Mouse (Mus musculus) hindbrain, embryonic 15.5 days (tissue): Measurements from ENCODE around the gene Efna1. TPM values are rescaled to one million over a fixed set of nuclear protein-coding genes. Genes with fewer than 3 reads are reported as not detected.
A peak's percentile ranks its signal among the peaks of the same experiment; 100 is the strongest.

Experiments
- ATAC-seq: fragments of 200-750 bp; cut with Nextera tagmentation; 2 replicates; pipeline ENCODE4 v1.8.0; 2017; ENCODE audit warnings: low read depth, moderate number of reproducible peaks, moderate TSS enrichment; ENCODE audit not compliant: low FRiP score
- H3K27ac ChIP-seq: fragments of 300-500 bp; sonication (generic); replicated peaks from 2 replicates; pipeline ENCODE4 v1.5.1; 2015; ENCODE audit warnings: mild to moderate bottlenecking, inconsistent platforms
- H3K27me3 ChIP-seq: fragments of 300-500 bp; sonication (generic); 2 replicates; pipeline ENCODE4 v1.6.1; 2015; ENCODE audit warnings: control low read depth, inconsistent platforms
- H3K36me3 ChIP-seq: fragments of 300-500 bp; sonication (generic); 2 replicates; pipeline ENCODE4 v1.6.1; 2015; ENCODE audit warnings: control low read depth, inconsistent platforms
- H3K4me1 ChIP-seq: fragments of 300-500 bp; sonication (generic); replicated peaks from 2 replicates; pipeline ENCODE4 v1.6.1; 2015; ENCODE audit warnings: control low read depth, inconsistent platforms
- H3K4me2 ChIP-seq: fragments of 300-500 bp; sonication (generic); 2 replicates; pipeline ENCODE4 v1.6.1; 2015; ENCODE audit warnings: moderate library complexity, mild to moderate bottlenecking, inconsistent platforms
- H3K4me3 ChIP-seq: fragments of 300-500 bp; sonication (generic); 2 replicates; pipeline ENCODE4 v1.5.1; 2015; ENCODE audit warnings: mild to moderate bottlenecking, inconsistent platforms
- H3K9ac ChIP-seq: fragments of 300-500 bp; sonication (generic); 2 replicates; pipeline ENCODE4 v1.6.1; 2015; ENCODE audit warnings: inconsistent platforms
- H3K9me3 ChIP-seq: fragments of 300-500 bp; sonication (generic); 2 replicates; pipeline ENCODE4 v1.6.1; 2016; ENCODE audit warnings: control low read depth, inconsistent platforms
- WGBS: fragments of 180-500 bp; shearing (Covaris S2); methylation state at CpG from one replicate; pipeline ENCODE4 v1.1.7; 2015; 5-methylcytosine and 5-hydroxymethylcytosine counted together
- polyA plus RNA-seq: library from polyadenylated mRNA; unstranded; fragments of >200 nt; fragmentation: Nextera tagmentation; extraction: Ambion mirVana; gene quantifications from 2 replicates; pipeline ENCODE4 v1.2.1, GENCODE M21; 2015

Gene Efna1
- polyA plus RNA-seq, 1 experiment from 2014 or later: 8.9 TPM

- no peaks in the 10 kb centered on the region for H3K9me3 ChIP-seq
These were observed 23.5 kb upstream of the Efna1 start for GRCm38 (mm10) chr3:89304440-89304839.

GRCm38 (mm10) chr3:89300514-89300913 is 19.6 kb upstream of the Efna1 start:
- 71% methylated on average over 2 of the region's 2 CpGs for WGBS

More at GRCm38 (mm10) chr3:89304440-89304839, 23.5 kb upstream of the Efna1 start:
- no peak for ATAC-seq
- H3K27ac ChIP-seq: no peak overlapping the region
- H3K4me3 ChIP-seq: no peak overlapping the region
- no peak overlapping the region for H3K9ac ChIP-seq
- no peaks in the 10 kb centered on the region for H3K36me3 ChIP-seq
- no peak overlapping the region for H3K4me2 ChIP-seq
- H3K27me3 ChIP-seq: peaks cover 4% of the 10 kb centered on the region
- peaks cover 5% of the 10 kb centered on the region for H3K4me1 ChIP-seq
- 67% methylated on average over 6 of the region's 6 CpGs for WGBS

GRCm38 (mm10) chr3:89300071-89300470 is 19.1 kb upstream of the Efna1 start:
- no peak overlapping the region for H3K27ac ChIP-seq
- WGBS: 71% methylated on average over 1 of the region's 1 CpGs
- no peaks in the 10 kb centered on the region for H3K36me3 ChIP-seq
- peaks cover 4% of the 10 kb centered on the region for H3K27me3 ChIP-seq
- peaks cover 7% of the 10 kb centered on the region for H3K4me1 ChIP-seq
- no peaks in the 10 kb centered on the region for H3K9me3 ChIP-seq
- no peak overlapping the region for H3K4me3 ChIP-seq
- no peak overlapping the region for H3K9ac ChIP-seq
- ATAC-seq: no peak
- peak overlapping the region; percentile 47 for H3K4me2 ChIP-seq

More at GRCm38 (mm10) chr3:89300514-89300913, 19.6 kb upstream of the Efna1 start:
- Histone ChIP-seq H3K27me3 (peaks cover 4% of the 10 kb centered on the region), H3K27ac (no peak overlapping the region), H3K4me1 (peaks cover 7% of the 10 kb centered on the region), H3K9me3 (no peaks in the 10 kb centered on the region), H3K9ac (no peak overlapping the region), H3K36me3 (no peaks in the 10 kb centered on the region), H3K4me2 (no peak overlapping the region), H3K4me3 (no peak overlapping the region)
- no peak for ATAC-seq

- 4% methylated on average over 14 of the region's 14 CpGs for WGBS
- peaks cover 4% of the 10 kb centered on the region for H3K27me3 ChIP-seq
- no peak overlapping the region for H3K27ac ChIP-seq
- peak overlapping the region; percentile 47 for H3K4me2 ChIP-seq
- H3K9me3 ChIP-seq: no peaks in the 10 kb centered on the region
- H3K4me3 ChIP-seq: peak overlapping the region; percentile 16; the same call in 1 of the 2 replicates
- peaks cover 7% of the 10 kb centered on the region for H3K4me1 ChIP-seq
- 0 out of 2 replicates have a peak, but pooled peaks have one; percentile 30 for ATAC-seq
- H3K9ac ChIP-seq: no peak overlapping the region
- no peaks in the 10 kb centered on the region for H3K36me3 ChIP-seq
These were observed 18.6 kb upstream of the Efna1 start for GRCm38 (mm10) chr3:89299499-89299898.

GRCm38 (mm10) chr3:89298908-89299307 is 18.0 kb upstream of the Efna1 start:
- Histone ChIP-seq H3K9me3 (no peaks in the 10 kb centered on the region), H3K4me2 (no peak overlapping the region), H3K9ac (no peak overlapping the region), H3K27me3 (peaks cover 4% of the 10 kb centered on the region), H3K27ac (no peak overlapping the region), H3K4me3 (no peak overlapping the region), H3K4me1 (peaks cover 7% of the 10 kb centered on the region), H3K36me3 (no peaks in the 10 kb centered on the region)
- no peak for ATAC-seq
- WGBS: 82% methylated on average over 6 of the region's 6 CpGs

GRCm38 (mm10) chr3:89296761-89297396 is 15.9 kb upstream of the Efna1 start:
- WGBS: 81% methylated on average over 11 of the region's 11 CpGs
- H3K9ac ChIP-seq: no peak overlapping the region
- H3K36me3 ChIP-seq: no peaks in the 10 kb centered on the region
- H3K27me3 ChIP-seq: peaks cover 4% of the 10 kb centered on the region
- no peak overlapping the region for H3K4me3 ChIP-seq
- no peak overlapping the region for H3K4me2 ChIP-seq
- no peak overlapping the region for H3K27ac ChIP-seq
- H3K4me1 ChIP-seq: peaks cover 7% of the 10 kb centered on the region
- H3K9me3 ChIP-seq: no peaks in the 10 kb centered on the region
- no peak for ATAC-seq

GRCm38 (mm10) chr3:89295685-89296230 is 14.8 kb upstream of the Efna1 start:
- Histone ChIP-seq H3K27me3 (peaks cover 4% of the 10 kb centered on the region), H3K4me2 (no peak overlapping the region), H3K36me3 (no peaks in the 10 kb centered on the region), H3K4me1 (peaks cover 7% of the 10 kb centered on the region), H3K4me3 (no peak overlapping the region), H3K9ac (no peak overlapping the region), H3K27ac (no peak overlapping the region), H3K9me3 (no peaks in the 10 kb centered on the region)
- WGBS: 89% methylated on average over 8 of the region's 8 CpGs
- ATAC-seq: no peak

GRCm38 (mm10) chr3:89294195-89294594 is 13.3 kb upstream of the Efna1 start:
- no peaks in the 10 kb centered on the region for H3K27me3 ChIP-seq
- ATAC-seq: no peak
- WGBS: 80% methylated on average over 5 of the region's 5 CpGs
- no peaks in the 10 kb centered on the region for H3K4me1 ChIP-seq
- no peaks in the 10 kb centered on the region for H3K9me3 ChIP-seq
- no peak overlapping the region for H3K4me2 ChIP-seq
- H3K4me3 ChIP-seq: no peak overlapping the region
- no peaks in the 10 kb centered on the region for H3K36me3 ChIP-seq
- no peak overlapping the region for H3K27ac ChIP-seq
- no peak overlapping the region for H3K9ac ChIP-seq

- Histone ChIP-seq H3K9ac (no peak overlapping the region), H3K4me1 (no peaks in the 10 kb centered on the region), H3K36me3 (no peaks in the 10 kb centered on the region), H3K4me2 (no peak overlapping the region), H3K27me3 (no peaks in the 10 kb centered on the region), H3K4me3 (no peak overlapping the region), H3K9me3 (no peaks in the 10 kb centered on the region), H3K27ac (no peak overlapping the region)
- no peak for ATAC-seq
- 90% methylated on average over 11 of the region's 11 CpGs for WGBS
These were observed 12.4 kb upstream of the Efna1 start for GRCm38 (mm10) chr3:89293247-89293918.

- H3K36me3 ChIP-seq: no peaks in the 10 kb centered on the region
- no peak overlapping the region for H3K9ac ChIP-seq
- no peak overlapping the region for H3K27ac ChIP-seq
- H3K9me3 ChIP-seq: no peaks in the 10 kb centered on the region
- H3K27me3 ChIP-seq: no peaks in the 10 kb centered on the region
- H3K4me3 ChIP-seq: no peak overlapping the region
- 75% methylated on average over 5 of the region's 5 CpGs for WGBS
- no peak for ATAC-seq
- no peak overlapping the region for H3K4me2 ChIP-seq
- no peaks in the 10 kb centered on the region for H3K4me1 ChIP-seq
These were observed 11.4 kb upstream of the Efna1 start for GRCm38 (mm10) chr3:89292303-89292702.

- no peak overlapping the region for H3K4me2 ChIP-seq
- no peaks in the 10 kb centered on the region for H3K4me1 ChIP-seq
- 79% methylated on average over 10 of the region's 10 CpGs for WGBS
- H3K4me3 ChIP-seq: no peak overlapping the region
- H3K9me3 ChIP-seq: no peaks in the 10 kb centered on the region
- no peaks in the 10 kb centered on the region for H3K36me3 ChIP-seq
- no peak overlapping the region for H3K9ac ChIP-seq
- H3K27ac ChIP-seq: no peak overlapping the region
- ATAC-seq: no peak
- H3K27me3 ChIP-seq: no peaks in the 10 kb centered on the region
These were observed 10.9 kb upstream of the Efna1 start for GRCm38 (mm10) chr3:89291874-89292273.

GRCm38 (mm10) chr3:89288503-89288928 is 7.6 kb upstream of the Efna1 start:
- no peaks in the 10 kb centered on the region for H3K9me3 ChIP-seq
- no peaks in the 10 kb centered on the region for H3K36me3 ChIP-seq
- no peak overlapping the region for H3K4me2 ChIP-seq
- H3K9ac ChIP-seq: no peak overlapping the region
- WGBS: 47% methylated on average over 7 of the region's 7 CpGs
- no peak for ATAC-seq
- no peak overlapping the region for H3K4me3 ChIP-seq
- H3K4me1 ChIP-seq: no peaks in the 10 kb centered on the region
- no peak overlapping the region for H3K27ac ChIP-seq
- H3K27me3 ChIP-seq: no peaks in the 10 kb centered on the region
